Mouse (Mus musculus) lung, embryonic 14.5 days (tissue): ENCODE results near the gene Epx. TPM values are rescaled to one million over a fixed set of nuclear protein-coding genes. Genes with fewer than 3 reads are reported as not detected.
"Not testable (repeated sequence)": the region's sequence is repeated elsewhere in the genome, so short reads cannot be mapped to it uniquely, and the experiment has no call there.

Source experiments
- ATAC-seq: fragments of 200-750 bp; cut with Nextera tagmentation; 2 replicates; pipeline ENCODE4 v1.8.0; 2017; ENCODE audit warnings: mild to moderate bottlenecking, moderate TSS enrichment, moderate library complexity; ENCODE audit not compliant: insufficient read depth
- DNase-seq: peaks from one replicate; pipeline ENCODE4 v3.0.0-alpha.2; 2015
- H3K27ac ChIP-seq: fragments of 300-500 bp; sonication (generic); 2 replicates; pipeline ENCODE4 v1.5.1; 2014; ENCODE audit warnings: low read depth, mild to moderate bottlenecking, moderate library complexity
- H3K27me3 ChIP-seq: fragments of 300-500 bp; sonication (generic); 2 replicates; pipeline ENCODE4 v1.6.1; 2014; ENCODE audit warnings: low read length, control low read depth; ENCODE audit not compliant: insufficient read depth
- H3K36me3 ChIP-seq: fragments of 300-500 bp; sonication (generic); 2 replicates; pipeline ENCODE4 v1.6.1; 2014; ENCODE audit warnings: control low read depth; ENCODE audit not compliant: insufficient read depth
- H3K4me1 ChIP-seq: fragments of 300-500 bp; sonication (generic); 2 replicates; pipeline ENCODE4 v1.6.1; 2014; ENCODE audit warnings: antibody characterized with exemption, control low read depth; ENCODE audit not compliant: insufficient read depth
- H3K4me2 ChIP-seq: fragments of 300-500 bp; sonication (generic); 2 replicates; pipeline ENCODE4 v1.6.1; 2014; ENCODE audit warnings: mild to moderate bottlenecking
- H3K4me3 ChIP-seq: fragments of 300-500 bp; sonication (generic); 2 replicates; pipeline ENCODE4 v1.5.1; 2014; ENCODE audit warnings: low read depth, low read length
- H3K9ac ChIP-seq: fragments of 300-500 bp; sonication (generic); 2 replicates; pipeline ENCODE4 v1.6.1; 2014
- H3K9me3 ChIP-seq: fragments of 300-500 bp; sonication (generic); 2 replicates; pipeline ENCODE4 v1.6.1; 2016; ENCODE audit warnings: low read depth, low read length, control low read depth
- CTCF ChIP-seq: IDR thresholded peaks from 2 replicates; pipeline ENCODE4 v1.5.1; 2016; ENCODE audit warnings: antibody characterized with exemption, low read depth
- WGBS: fragments of 180-500 bp; shearing (Covaris S2); extraction: QIAGEN DNeasy Blood & Tissue Kit; methylation state at CpG from one replicate; pipeline ENCODE4 v1.1.7; 2014; 5-methylcytosine and 5-hydroxymethylcytosine counted together
- polyA plus RNA-seq: library from polyadenylated mRNA; unstranded; fragments of >200 nt; fragmentation: Nextera tagmentation; extraction: Ambion mirVana; gene quantifications from 2 replicates; pipeline ENCODE4 v1.2.1, GENCODE M21; 2014

Epx gene
- polyA plus RNA-seq, 1 experiment from 2014 or later: not detected

- Histone ChIP-seq H3K9ac (no peak overlapping the region), H3K4me2 (no peak overlapping the region), H3K27me3 (no peaks in the 10 kb centered on the region), H3K27ac (no peak overlapping the region), H3K9me3 (no peaks in the 10 kb centered on the region), H3K4me1 (no peaks in the 10 kb centered on the region), H3K36me3 (no peaks in the 10 kb centered on the region), H3K4me3 (no peak overlapping the region)
- ATAC-seq: no peak
- DNase-seq: peak; percentile 59
- 32% methylated on average over 5 of the region's 5 CpGs for WGBS
- TF ChIP-seq CTCF: peak; percentile 65
Measured at GRCm38 (mm10) chr11:87883493-87883892, 8.2 kb upstream of the Epx start.

GRCm38 (mm10) chr11:87881714-87882113, 6.4 kb upstream of the Epx start:
- no peak for TF ChIP-seq CTCF
- no peaks in the 10 kb centered on the region for H3K27me3 ChIP-seq
- H3K36me3 ChIP-seq: no peaks in the 10 kb centered on the region
- H3K4me1 ChIP-seq: no peaks in the 10 kb centered on the region
- no peak for ATAC-seq
- no peak for DNase-seq
- WGBS: 57% methylated on average over 4 of the region's 4 CpGs
- H3K27ac ChIP-seq: no peak overlapping the region
- H3K4me3 ChIP-seq: no peak overlapping the region
- no peak overlapping the region for H3K4me2 ChIP-seq
- no peaks in the 10 kb centered on the region for H3K9me3 ChIP-seq
- no peak overlapping the region for H3K9ac ChIP-seq

GRCm38 (mm10) chr11:87879826-87880225, 4.5 kb upstream of the Epx start:
- 69% methylated on average over 9 of the region's 9 CpGs for WGBS
- H3K4me1 ChIP-seq: no peaks in the 10 kb centered on the region
- no peak for ATAC-seq

DNA sequence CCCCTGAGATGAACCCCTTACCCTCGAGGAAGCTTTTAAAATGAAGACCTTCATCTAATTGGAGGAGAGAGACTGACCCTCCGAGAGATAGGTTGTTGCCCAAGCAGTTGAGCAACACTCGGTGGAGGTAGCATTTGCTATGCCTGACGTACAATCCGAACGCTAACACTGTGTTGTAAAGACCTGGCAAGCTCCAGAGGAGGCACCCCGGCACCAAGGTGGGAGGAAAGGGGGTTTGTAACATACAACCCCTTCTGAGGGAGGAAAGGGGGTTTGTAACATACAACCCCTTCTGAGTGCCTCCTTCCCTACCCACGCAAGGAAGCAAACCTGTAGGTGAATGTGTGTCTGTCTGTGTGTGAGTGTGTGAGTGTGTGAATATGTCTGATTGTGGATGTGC, 3.6 kb downstream of the Epx start:
- Histone ChIP-seq H3K9me3 (no peaks in the 10 kb centered on the region), H3K9ac (no peak overlapping the region), H3K27me3 (no peaks in the 10 kb centered on the region), H3K4me2 (no peak overlapping the region), H3K27ac (no peak overlapping the region), H3K4me1 (no peaks in the 10 kb centered on the region), H3K4me3 (no peak overlapping the region), H3K36me3 (no peaks in the 10 kb centered on the region)
- ATAC-seq: no peak
- WGBS: 36% methylated on average over 8 of the region's 8 CpGs
- peak; percentile 3 for DNase-seq
- TF ChIP-seq CTCF: no peak

More at GRCm38 (mm10) chr11:87879826-87880225, 4.5 kb upstream of the Epx start:
- TF ChIP-seq CTCF: no peak
- Histone ChIP-seq H3K9me3 (no peaks in the 10 kb centered on the region), H3K36me3 (no peaks in the 10 kb centered on the region), H3K9ac (no peak overlapping the region), H3K4me2 (no peak overlapping the region), H3K27me3 (no peaks in the 10 kb centered on the region), H3K4me3 (no peak overlapping the region), H3K27ac (no peak overlapping the region)
- DNase-seq: no peak

- no peaks in the 10 kb centered on the region for H3K27me3 ChIP-seq
- no peaks in the 10 kb centered on the region for H3K4me1 ChIP-seq
- TF ChIP-seq CTCF: no peak
- no peaks in the 10 kb centered on the region for H3K9me3 ChIP-seq
- no peak for ATAC-seq
- H3K9ac ChIP-seq: no peak overlapping the region
- H3K36me3 ChIP-seq: no peaks in the 10 kb centered on the region
- no peak overlapping the region for H3K27ac ChIP-seq
- no peak overlapping the region for H3K4me2 ChIP-seq
- WGBS: 66% methylated on average over 2 of the region's 2 CpGs
- no peak for DNase-seq
- no peak overlapping the region for H3K4me3 ChIP-seq
Measured at GRCm38 (mm10) chr11:87870096-87870495, 5.2 kb downstream of the Epx start.

DNA sequence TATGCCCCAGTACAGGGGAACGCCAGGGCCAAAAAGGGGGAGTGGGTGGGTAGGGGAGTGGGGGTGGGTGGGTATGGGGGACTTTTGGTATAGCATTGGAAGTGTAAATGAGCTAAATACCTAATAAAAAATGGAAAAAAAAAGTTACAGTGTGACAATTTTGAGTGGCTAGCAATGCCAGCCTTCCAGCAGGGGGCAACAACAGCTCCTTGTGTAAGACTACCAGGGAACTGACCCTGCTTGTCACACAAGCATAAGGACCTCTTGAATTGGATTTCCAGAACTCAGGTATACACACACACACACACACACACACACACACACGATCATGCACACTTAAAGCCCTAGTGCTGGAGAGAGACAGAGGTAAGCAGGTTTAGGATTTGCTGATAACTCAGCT, 8.4 kb downstream of the Epx start:
- H3K27me3 ChIP-seq, H3K4me2 ChIP-seq, H3K4me3 ChIP-seq, H3K36me3 ChIP-seq, H3K4me1 ChIP-seq, H3K9ac ChIP-seq, H3K27ac ChIP-seq, ATAC-seq, H3K9me3 ChIP-seq: not testable (repeated sequence)
- WGBS: 80% methylated on average over 1 of the region's 2 CpGs
- DNase-seq: peak; percentile 8

DNA sequence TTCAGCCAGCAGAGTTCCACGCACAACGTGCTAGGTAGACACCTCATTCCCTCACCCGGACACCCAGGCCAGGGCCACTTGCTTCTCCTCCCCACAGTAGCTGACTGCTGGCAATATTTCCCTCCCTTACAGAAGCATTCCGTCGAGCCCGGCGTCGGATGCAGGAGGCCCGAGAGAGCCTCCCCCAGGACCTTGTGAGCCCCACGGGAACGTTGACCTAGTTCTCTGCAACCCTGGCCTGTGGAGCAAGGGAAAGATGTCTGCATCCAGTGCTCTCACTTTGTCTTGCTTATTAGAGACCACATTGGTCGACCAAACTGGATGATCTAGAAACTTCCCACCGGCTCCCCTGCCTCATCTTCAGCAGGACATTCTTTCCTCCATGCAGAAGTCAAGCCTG, 12.5 kb downstream of the Epx start:
- no peak for ATAC-seq
- Histone ChIP-seq H3K36me3 (peaks cover 30% of the 10 kb centered on the region), H3K9ac (no peak overlapping the region), H3K4me1 (no peaks in the 10 kb centered on the region), H3K27me3 (no peaks in the 10 kb centered on the region), H3K4me3 (no peak overlapping the region), H3K27ac (no peak overlapping the region), H3K9me3 (no peaks in the 10 kb centered on the region), H3K4me2 (no peak overlapping the region)
- no peak for TF ChIP-seq CTCF
- no peak for DNase-seq
- WGBS: 86% methylated on average over 13 of the region's 13 CpGs

- TF ChIP-seq CTCF: no peak
- Histone ChIP-seq H3K27ac (no peak overlapping the region), H3K4me3 (no peak overlapping the region), H3K9ac (no peak overlapping the region), H3K4me2 (no peak overlapping the region), H3K9me3 (no peaks in the 10 kb centered on the region), H3K4me1 (no peaks in the 10 kb centered on the region), H3K27me3 (no peaks in the 10 kb centered on the region), H3K36me3 (peaks cover 38% of the 10 kb centered on the region)
- WGBS: 81% methylated on average over 9 of the region's 9 CpGs
- no peak for DNase-seq
- no peak for ATAC-seq
Measured at GRCm38 (mm10) chr11:87860426-87860825, 14.9 kb downstream of the Epx start.
